Comparison of ENCODE assay signal across 8 mouse cellular contexts in genomic region chr10:75036883-75037379, GRCm38 (mm10). TPM values are rescaled to one million over a fixed set of nuclear protein-coding genes. Genes with fewer than 3 reads are reported as not detected.
DNase-seq lines count a peak whose midpoint lies in the region; ATAC-seq and TF ChIP-seq lines count a peak whose summit lies in the region.

Gene Rab36, plus strand, starts transcription at chr10:75037058.

- H3K4me3 ChIP-seq in E14TG2a.4 (replicated peaks; ENCODE audit: low read length) = peak within 1 kb of the TSS; percentile 68
- H3K4me3 ChIP-seq in forebrain, embryonic 16.5 days (replicated peaks; ENCODE audit: low read length) = peak within 1 kb of the TSS; percentile 44
- peak within 1 kb of the TSS; percentile 54 for H3K4me3 ChIP-seq in layer of hippocampus, adult 2 months
- H3K4me3 ChIP-seq in lung, adult 2 months (replicated peaks; ENCODE audit: extremely low read depth, low read depth, low read length) = peak within 1 kb of the TSS; percentile 60

- H3K9me3 ChIP-seq in E14TG2a.4 (ENCODE audit: low read length) = no peaks in the 10 kb centered on the region
- no peaks in the 10 kb centered on the region for H3K9me3 ChIP-seq in forebrain, embryonic 16.5 days (ENCODE audit: control insufficient read depth, low read length)

- H3K27ac ChIP-seq in forebrain, embryonic 16.5 days (ENCODE audit: low read length) = peak within 1 kb of the TSS; percentile 49
- peak within 1 kb of the TSS; percentile 91 for H3K27ac ChIP-seq in layer of hippocampus, adult 2 months

- H3K36me3 ChIP-seq in E14TG2a.4 (ENCODE audit: insufficient read depth, low read length) = no peaks in the 10 kb centered on the region
- H3K36me3 ChIP-seq in forebrain, embryonic 16.5 days (ENCODE audit: control insufficient read depth, insufficient read depth) = no peaks in the 10 kb centered on the region

- H3K4me1 ChIP-seq in E14TG2a.4 (replicated peaks; ENCODE audit: low read depth, low read length) = peaks cover 27% of the 10 kb centered on the region
- H3K4me1 ChIP-seq in forebrain, embryonic 16.5 days (replicated peaks; ENCODE audit: control insufficient read depth, insufficient read depth, low read length) = peaks cover 23% of the 10 kb centered on the region
- peaks cover 2% of the 10 kb centered on the region; the same call in 1 of the 2 replicates for H3K4me1 ChIP-seq in lung, adult 2 months (ENCODE audit: control insufficient read depth, insufficient read depth, low read length)

- TF ChIP-seq CTCF in E14TG2a.4 (conservative IDR thresholded peaks at IDR 0.05; ENCODE audit: low read length) = no peak
- no peak for TF ChIP-seq CTCF in layer of hippocampus, adult 2 months (conservative IDR thresholded peaks at IDR 0.05)
- TF ChIP-seq CTCF in lung, adult 2 months (IDR thresholded peaks at IDR 0.05; ENCODE audit: insufficient read depth, low read length) = no peak

- peaks cover 23% of the 10 kb centered on the region for H3K27me3 ChIP-seq in E14TG2a.4 (ENCODE audit: insufficient read depth, low read length)
- no peaks in the 10 kb centered on the region for H3K27me3 ChIP-seq in forebrain, embryonic 16.5 days (replicated peaks; ENCODE audit: control insufficient read depth, insufficient read depth, low read length)

- under 1% methylated on average over 36 of the region's 36 CpGs for WGBS in forebrain, embryonic 16.5 days
- WGBS in lung, adult 2 months = 1% methylated on average over 36 of the region's 36 CpGs

- peak within 1 kb of the TSS; percentile 55 for H3K9ac ChIP-seq in forebrain, embryonic 16.5 days (replicated peaks; ENCODE audit: low read depth, low read length)

- DNase-seq in heart, postnatal 36 days = peak; percentile 91 to 93
- peak; percentile 89 to 95 for DNase-seq in layer of hippocampus, adult 2 months (ENCODE audit: low spot score in 2 of 2)
- peak; percentile 75 for DNase-seq in lung, adult 2 months
- peak; percentile 97 for DNase-seq in testis, postnatal 14 days (ENCODE audit: low spot score)

- peak within 1 kb of the TSS; percentile 67 for H3K4me2 ChIP-seq in forebrain, embryonic 16.5 days (ENCODE audit: low read length)

- peak; percentile 83 for ATAC-seq in cerebellum, adult (ENCODE audit: insufficient number of reproducible peaks, low FRiP score, low TSS enrichment)
- ATAC-seq in forebrain, embryonic 16.5 days = peak; percentile 93
- ATAC-seq in neutrophil, adult 5-6 weeks (ENCODE audit: extremely low read depth, insufficient number of reproducible peaks, low FRiP score, poor library complexity, severe bottlenecking) = peak; percentile 88

- intact Hi-C loops in heart, postnatal 36 days (cut with DNase I) = no loop called here

- no peak; the same call in 1 of the 2 replicates for TF ChIP-seq POLR2A in lung, adult 2 months (IDR thresholded peaks at IDR 0.05; ENCODE audit: borderline replicate concordance, extremely low read depth, low read depth, low read length)

RNA-seq across cellular contexts. Expression of gene Rab36, which starts in this region (rescaled TPM):
- polyA plus RNA-seq in forebrain, embryonic 16.5 days (2015; fragmentation: Nextera tagmentation; extraction: Ambion mirVana) = 14.3 and 16.8 TPM in 2 replicates
- total RNA-seq in heart, postnatal 36 days (2021) = under 1 TPM; 0.58 to 0.92 TPM
- 10 to 100 TPM; 33.6 to 34.6 TPM for total RNA-seq in layer of hippocampus, adult 2 months (2021)
- polyA plus RNA-seq in lung, adult 2 months (2012; rRNA removed) = 13.4 and 19.3 TPM in 2 replicates
- total RNA-seq in neutrophil, adult 5-6 weeks (2017) = 0.47 TPM in 1 of 2 replicates, not detected in the other

Comparison
In these comparisons a context has a peak if more than half of its experiments do, and no peak if none do; other contexts are left out.
1. Peak in every context shown above with its lines: DNase-seq, ATAC-seq, H3K4me3 ChIP-seq and H3K27ac ChIP-seq.
2. RNA of gene Rab36 (total RNA-seq): 33.6 to 34.6 TPM in layer of hippocampus, adult 2 months; 0.58 to 0.92 TPM in heart, postnatal 36 days and 0.47 TPM in neutrophil, adult 5-6 weeks; every median in the first group is over 10 times any median in the second.
3. Peak in DNase-seq in heart, postnatal 36 days; RNA of the gene not detected or under 1 TPM.
4. Peak in ATAC-seq in neutrophil, adult 5-6 weeks; RNA of the gene not detected or under 1 TPM.